Mouse (Mus musculus) neutrophil, adult 65 days (primary cell): ENCODE results near the gene Cnnm2. TPM values are rescaled to one million over a fixed set of nuclear protein-coding genes. Genes with fewer than 3 reads are reported as not detected.

Experiments used
- total RNA-seq: library from RNA; stranded (reverse); gene quantifications from 2 replicates; pipeline ENCODE4 v1.2.4, GENCODE M21; 2023

The Cnnm2 gene
- total RNA-seq, result 4.0 and 7.9 TPM in 2 replicates

DNA sequence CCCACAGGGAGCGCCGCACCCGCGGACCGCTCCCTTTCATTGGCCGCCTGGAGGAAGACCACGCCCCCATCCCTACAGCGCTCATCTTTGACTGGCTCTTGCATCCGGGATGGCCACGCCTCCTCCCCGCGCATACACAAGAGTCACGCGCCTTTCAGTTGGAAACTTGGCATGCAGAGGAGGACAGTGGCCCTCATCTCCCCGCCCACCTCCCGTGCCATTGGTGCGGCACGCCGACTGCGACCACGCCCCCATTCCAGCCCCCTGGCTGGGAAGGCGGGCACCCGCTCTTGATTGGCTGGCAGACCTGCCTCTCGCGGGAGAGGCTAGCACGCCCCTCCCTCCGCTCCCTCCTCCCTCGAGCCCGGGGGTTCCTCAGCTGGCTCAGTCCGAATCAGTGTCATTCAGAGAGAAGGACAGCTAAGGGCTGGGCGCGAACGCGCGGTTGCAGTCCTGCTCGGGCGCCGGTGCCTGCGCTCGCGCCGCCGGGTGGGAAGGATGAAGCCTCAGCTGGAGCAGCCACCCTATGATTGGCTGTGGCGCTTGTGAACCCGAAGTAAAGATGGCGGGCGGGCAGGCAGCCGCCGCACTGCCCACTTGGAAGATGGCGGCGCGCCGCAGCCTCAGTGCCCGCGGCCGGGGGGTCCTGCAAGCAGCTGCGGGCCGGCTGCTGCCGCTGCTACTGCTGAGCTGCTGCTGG is at the start of gene Cnnm2:
Gene Cnnm2, plus strand, starts transcription at position 350 of the 700 bp plus-strand sequence.

Other genes with a start within 250 kb of the Cnnm2 start
- gene Arl3, start 188.4 kb upstream of the Cnnm2 start, total RNA-seq, result 10.4 and 12.2 TPM in 2 replicates
- 8.5 and 8.7 TPM in 2 replicates for gene Sfxn2, start 188.2 kb upstream of the Cnnm2 start, total RNA-seq
- 69.1 and 102 TPM in 2 replicates for gene Wbp1l, start 162.5 kb upstream of the Cnnm2 start, total RNA-seq
- gene Cyp17a1, start 88.4 kb upstream of the Cnnm2 start, total RNA-seq, result not detected in 2 replicates
- gene Borcs7, start 71.7 kb upstream of the Cnnm2 start, total RNA-seq, result 2.7 and 3.2 TPM in 2 replicates
- 16.8 TPM in 2 replicates for gene As3mt, start 54.1 kb upstream of the Cnnm2 start, total RNA-seq